Mouse (Mus musculus) midbrain, embryonic 15.5 days (tissue): ENCODE measurements around the gene Zfp536. TPM values are rescaled to one million over a fixed set of nuclear protein-coding genes. Genes with fewer than 3 reads are reported as not detected.

Source experiments
- ATAC-seq: fragments of 200-750 bp; cut with Nextera tagmentation; replicated peaks from 2 replicates; pipeline ENCODE4 v1.8.0; 2017; ENCODE audit warnings: moderate TSS enrichment
- H3K27ac ChIP-seq: fragments of 300-500 bp; sonication (generic); 2 replicates; pipeline ENCODE4 v1.5.1; 2015; ENCODE audit warnings: mild to moderate bottlenecking, inconsistent platforms
- H3K27me3 ChIP-seq: fragments of 300-500 bp; sonication (generic); replicated peaks from 2 replicates; pipeline ENCODE4 v1.6.1; 2015; ENCODE audit warnings: inconsistent platforms
- H3K36me3 ChIP-seq: fragments of 300-500 bp; sonication (generic); replicated peaks from 2 replicates; pipeline ENCODE4 v1.6.1; 2015; ENCODE audit warnings: inconsistent platforms
- H3K4me1 ChIP-seq: fragments of 300-500 bp; sonication (generic); 2 replicates; pipeline ENCODE4 v1.6.1; 2015; ENCODE audit warnings: inconsistent platforms
- H3K4me2 ChIP-seq: fragments of 300-500 bp; sonication (generic); 2 replicates; pipeline ENCODE4 v1.6.1; 2015; ENCODE audit warnings: inconsistent platforms, mild to moderate bottlenecking, moderate library complexity
- H3K4me3 ChIP-seq: fragments of 300-500 bp; sonication (generic); 2 replicates; pipeline ENCODE4 v1.5.1; 2015; ENCODE audit warnings: mild to moderate bottlenecking, inconsistent platforms
- H3K9ac ChIP-seq: fragments of 300-500 bp; sonication (generic); 2 replicates; pipeline ENCODE4 v1.6.1; 2015; ENCODE audit warnings: mild to moderate bottlenecking, inconsistent platforms
- H3K9me3 ChIP-seq: fragments of 300-500 bp; sonication (generic); 2 replicates; pipeline ENCODE4 v1.6.1; 2016; ENCODE audit warnings: inconsistent platforms
- WGBS: fragments of 180-500 bp; shearing (Covaris S2); methylation state at CpG from one replicate; pipeline ENCODE4 v1.1.7; 2015; ENCODE audit warnings: mixed read lengths; 5-methylcytosine and 5-hydroxymethylcytosine counted together
- polyA plus RNA-seq: library from polyadenylated mRNA; unstranded; fragments of >200 nt; fragmentation: Nextera tagmentation; extraction: Ambion mirVana; gene quantifications from 2 replicates; pipeline ENCODE4 v1.2.1, GENCODE M21; 2015

Zfp536 gene
- polyA plus RNA-seq, 1 experiment from 2014 or later, result 36.7 TPM

DNA sequence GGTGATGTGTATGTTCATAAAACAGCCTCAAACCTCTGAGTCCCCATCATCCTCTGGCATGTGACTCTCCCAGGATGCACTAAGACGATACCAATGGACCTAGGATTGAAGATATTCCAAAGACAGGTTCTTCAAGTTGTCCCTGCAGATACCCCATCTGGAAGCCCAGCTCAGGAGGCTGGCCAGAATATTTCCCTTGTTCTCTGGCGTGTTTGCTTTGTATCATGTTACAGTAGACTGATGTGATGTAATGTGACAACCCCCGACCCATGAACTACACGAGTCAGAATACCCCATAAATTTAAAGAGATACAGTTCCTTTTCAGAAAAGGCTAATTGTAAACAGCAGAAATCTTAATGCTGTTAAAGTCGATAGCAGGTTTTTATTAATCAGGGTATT is 192.9 kb downstream of the Zfp536 start:
- Histone ChIP-seq H3K27me3 (no peaks in the 10 kb centered on the region), H3K9me3 (no peaks in the 10 kb centered on the region), H3K9ac (no peak overlapping the region), H3K27ac (no peak overlapping the region), H3K36me3 (no peaks in the 10 kb centered on the region), H3K4me1 (no peaks in the 10 kb centered on the region), H3K4me3 (no peak overlapping the region), H3K4me2 (no peak overlapping the region)
- 74% methylated on average over 5 of the region's 5 CpGs for WGBS
- ATAC-seq, result no peak

DNA sequence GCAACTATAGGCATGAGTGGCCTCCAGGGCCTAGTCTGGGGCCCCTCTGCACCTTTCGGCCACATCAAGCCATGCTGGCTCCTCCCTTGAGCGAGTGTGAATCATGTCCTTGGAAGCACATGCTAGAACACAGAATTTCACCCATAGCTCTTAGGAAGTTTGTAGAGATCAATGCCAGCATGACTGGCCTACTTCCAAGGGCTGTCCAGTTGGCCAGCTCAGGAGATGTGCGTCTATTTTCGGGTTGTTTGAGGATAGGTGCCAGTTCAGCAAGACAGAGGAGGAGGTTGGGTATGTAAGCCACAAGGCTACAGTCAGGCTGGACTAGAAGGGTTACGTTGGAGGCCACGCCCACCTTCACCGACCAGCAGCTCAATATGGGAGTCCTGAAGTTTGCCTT is 201.4 kb downstream of the Zfp536 start:
- ATAC-seq, result no peak
- Histone ChIP-seq H3K4me1 (peaks cover 3% of the 10 kb centered on the region; the same call in 1 of the 2 replicates), H3K27ac (no peak overlapping the region), H3K36me3 (no peaks in the 10 kb centered on the region), H3K4me2 (no peak overlapping the region), H3K9ac (no peak overlapping the region), H3K4me3 (no peak overlapping the region), H3K27me3 (no peaks in the 10 kb centered on the region), H3K9me3 (no peaks in the 10 kb centered on the region)
- WGBS, result 93% methylated on average over 7 of the region's 7 CpGs

- no peak for ATAC-seq
- 80% methylated on average over 31 of the region's 31 CpGs for WGBS
These were observed 204.5 kb downstream of the Zfp536 start for GRCm38 (mm10) chr7:37568811-37569500.

GRCm38 (mm10) chr7:37568041-37568440 is 205.4 kb downstream of the Zfp536 start:
- no peak overlapping the region for H3K4me3 ChIP-seq
- WGBS, result 71% methylated on average over 14 of the region's 14 CpGs

More at GRCm38 (mm10) chr7:37568811-37569500, 204.5 kb downstream of the Zfp536 start:
- Histone ChIP-seq H3K9me3 (no peaks in the 10 kb centered on the region), H3K4me1 (peaks cover 31% of the 10 kb centered on the region), H3K27ac (no peak overlapping the region), H3K36me3 (no peaks in the 10 kb centered on the region), H3K27me3 (no peaks in the 10 kb centered on the region), H3K4me2 (no peak overlapping the region), H3K9ac (no peak overlapping the region), H3K4me3 (no peak overlapping the region)

DNA sequence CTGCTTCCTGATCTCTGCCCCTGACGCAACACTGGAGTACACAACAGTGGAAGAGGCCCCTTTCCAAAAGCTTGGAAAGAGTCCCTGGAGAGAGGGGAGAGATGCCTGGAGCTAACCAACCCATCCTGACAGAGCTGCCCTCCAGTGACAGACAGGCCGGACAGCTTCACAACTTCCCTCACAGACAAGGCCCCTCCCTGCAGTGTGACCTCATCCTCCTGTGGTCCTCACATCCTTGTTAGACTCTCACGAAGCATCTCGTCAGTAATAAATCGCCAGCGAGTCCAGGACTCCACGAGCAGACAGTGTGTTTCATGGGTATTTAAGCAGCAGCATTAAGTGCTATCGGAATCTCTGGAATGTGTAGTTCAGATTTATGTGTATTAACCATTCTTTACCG is 207.4 kb downstream of the Zfp536 start:
- no peaks in the 10 kb centered on the region for H3K27me3 ChIP-seq
- peaks cover 51% of the 10 kb centered on the region for H3K4me1 ChIP-seq
- no peak overlapping the region for H3K4me3 ChIP-seq
- H3K9me3 ChIP-seq, result no peaks in the 10 kb centered on the region
- 8% methylated on average over 9 of the region's 9 CpGs for WGBS
- H3K4me2 ChIP-seq, result peak overlapping the region; percentile 11; the same call in 1 of the 2 replicates
- 0 out of 2 replicates have a peak, but pooled peaks have one; percentile 14 for ATAC-seq
- peak overlapping the region; percentile 23; the same call in 1 of the 2 replicates for H3K27ac ChIP-seq
- H3K36me3 ChIP-seq, result no peaks in the 10 kb centered on the region
- H3K9ac ChIP-seq, result no peak overlapping the region

More at GRCm38 (mm10) chr7:37568041-37568440, 205.4 kb downstream of the Zfp536 start:
- H3K9me3 ChIP-seq, result no peaks in the 10 kb centered on the region
- H3K27ac ChIP-seq, result no peak overlapping the region
- H3K27me3 ChIP-seq, result no peaks in the 10 kb centered on the region
- peaks cover 38% of the 10 kb centered on the region for H3K4me1 ChIP-seq
- no peak overlapping the region for H3K9ac ChIP-seq
- ATAC-seq, result no peak
- no peaks in the 10 kb centered on the region for H3K36me3 ChIP-seq
- no peak overlapping the region for H3K4me2 ChIP-seq

DNA sequence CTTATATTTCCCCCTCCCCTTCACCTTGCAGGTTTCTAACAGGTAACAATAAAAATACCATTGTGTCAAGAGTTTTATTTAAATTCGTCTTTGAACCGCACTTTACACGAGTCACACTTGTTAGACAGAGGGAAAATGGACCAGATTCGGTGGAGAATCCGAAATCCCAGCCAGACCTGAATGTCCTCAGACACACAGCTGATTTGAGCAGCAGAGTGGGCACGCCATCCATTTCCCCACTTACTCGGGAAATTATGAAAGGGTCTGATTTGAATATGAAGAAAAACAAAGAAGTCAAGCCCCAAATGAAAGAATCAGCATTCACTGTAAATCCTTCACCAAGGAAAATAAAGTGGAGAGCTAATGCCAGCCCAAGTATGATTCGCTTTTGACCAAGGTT is 208.1 kb downstream of the Zfp536 start:
- Histone ChIP-seq H3K27me3 (no peaks in the 10 kb centered on the region), H3K4me1 (peaks cover 51% of the 10 kb centered on the region), H3K27ac (peak overlapping the region; percentile 23; the same call in 1 of the 2 replicates), H3K4me2 (no peak overlapping the region), H3K4me3 (no peak overlapping the region), H3K36me3 (no peaks in the 10 kb centered on the region), H3K9ac (no peak overlapping the region), H3K9me3 (no peaks in the 10 kb centered on the region)
- WGBS, result 30% methylated on average over 8 of the region's 8 CpGs
- no peak for ATAC-seq

DNA sequence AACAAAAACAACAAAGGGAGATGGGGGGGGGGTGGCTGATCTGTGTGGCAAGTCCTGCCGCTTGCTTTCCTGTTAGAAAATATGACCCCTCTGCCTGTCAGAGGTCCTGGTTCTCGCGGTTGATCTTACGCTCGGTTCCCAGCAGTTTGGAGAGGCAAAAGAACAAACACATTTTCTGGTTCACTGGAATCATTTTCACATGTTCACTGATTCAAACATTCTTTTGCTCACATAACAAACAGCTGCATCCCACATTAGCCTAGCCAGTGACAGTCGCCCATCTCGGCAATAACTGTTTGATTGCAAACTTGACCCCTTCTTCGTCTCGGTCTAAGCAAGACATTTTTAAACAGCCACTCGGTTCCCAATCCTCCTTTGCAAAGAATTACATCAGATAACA is 208.8 kb downstream of the Zfp536 start:
- ATAC-seq, result no peak
- peak overlapping the region; percentile 51; the same call in 1 of the 2 replicates for H3K27ac ChIP-seq
- H3K4me1 ChIP-seq, result peaks cover 51% of the 10 kb centered on the region
- no peaks in the 10 kb centered on the region for H3K27me3 ChIP-seq
- WGBS, result 8% methylated on average over 10 of the region's 10 CpGs
- H3K9me3 ChIP-seq, result no peaks in the 10 kb centered on the region
- no peak overlapping the region for H3K4me3 ChIP-seq
- H3K36me3 ChIP-seq, result no peaks in the 10 kb centered on the region
- no peak overlapping the region for H3K9ac ChIP-seq
- H3K4me2 ChIP-seq, result peak overlapping the region; percentile 12; the same call in 1 of the 2 replicates

- 11% methylated on average over 6 of the region's 6 CpGs for WGBS
- Histone ChIP-seq H3K27ac (peak overlapping the region; percentile 62), H3K4me1 (peaks cover 51% of the 10 kb centered on the region), H3K9me3 (no peaks in the 10 kb centered on the region), H3K27me3 (no peaks in the 10 kb centered on the region), H3K9ac (no peak overlapping the region), H3K4me2 (peak overlapping the region; percentile 12; the same call in 1 of the 2 replicates), H3K4me3 (no peak overlapping the region), H3K36me3 (no peaks in the 10 kb centered on the region)
- no peak for ATAC-seq
These were observed 209.5 kb downstream of the Zfp536 start for GRCm38 (mm10) chr7:37563831-37564400.

GRCm38 (mm10) chr7:37563171-37563574 is 210.3 kb downstream of the Zfp536 start:
- Histone ChIP-seq H3K36me3 (no peaks in the 10 kb centered on the region), H3K4me3 (no peak overlapping the region), H3K27me3 (no peaks in the 10 kb centered on the region), H3K4me2 (peak overlapping the region; percentile 38), H3K27ac (peak overlapping the region; percentile 68; the same call in 1 of the 2 replicates), H3K9me3 (no peaks in the 10 kb centered on the region), H3K9ac (no peak overlapping the region), H3K4me1 (peaks cover 48% of the 10 kb centered on the region)
- peak; percentile 51 for ATAC-seq
- WGBS, result 5% methylated on average over 8 of the region's 8 CpGs

GRCm38 (mm10) chr7:37562505-37562904 is 210.9 kb downstream of the Zfp536 start:
- Histone ChIP-seq H3K36me3 (no peaks in the 10 kb centered on the region), H3K4me1 (peaks cover 48% of the 10 kb centered on the region)
- ATAC-seq, result no peak; the same call in 1 of the 2 replicates

DNA sequence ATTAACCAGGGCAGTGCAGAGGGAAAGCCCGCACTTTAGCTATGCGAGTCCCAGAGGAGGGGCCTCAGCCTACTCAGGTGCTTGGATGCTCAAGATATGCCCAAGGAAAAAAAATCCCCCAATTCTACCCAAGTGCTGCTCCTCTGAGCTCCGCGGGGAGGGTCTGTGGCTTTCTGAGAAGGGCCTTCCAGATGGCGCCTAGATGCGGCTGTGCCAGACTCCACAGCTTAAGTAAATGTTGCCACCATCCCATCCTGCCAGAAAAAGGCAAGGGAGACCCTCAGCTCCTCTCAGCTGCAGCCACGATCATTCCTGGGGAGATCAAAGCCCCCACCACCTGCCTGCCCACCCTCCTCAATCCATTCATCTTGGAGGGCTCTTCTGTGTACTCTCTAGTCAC is 212.9 kb downstream of the Zfp536 start:
- peaks cover 37% of the 10 kb centered on the region for H3K4me1 ChIP-seq

More at GRCm38 (mm10) chr7:37562505-37562904, 210.9 kb downstream of the Zfp536 start:
- Histone ChIP-seq H3K27me3 (no peaks in the 10 kb centered on the region), H3K4me2 (peak overlapping the region; percentile 38; the same call in 1 of the 2 replicates), H3K4me3 (no peak overlapping the region), H3K9ac (no peak overlapping the region), H3K27ac (peak overlapping the region; percentile 68), H3K9me3 (no peaks in the 10 kb centered on the region)
- 20% methylated on average over 7 of the region's 7 CpGs for WGBS

GRCm38 (mm10) chr7:37559851-37560250 is 213.6 kb downstream of the Zfp536 start:
- Histone ChIP-seq H3K9me3 (no peaks in the 10 kb centered on the region), H3K27ac (no peak overlapping the region), H3K4me2 (no peak overlapping the region), H3K4me1 (peaks cover 29% of the 10 kb centered on the region), H3K9ac (no peak overlapping the region), H3K36me3 (no peaks in the 10 kb centered on the region), H3K27me3 (no peaks in the 10 kb centered on the region), H3K4me3 (no peak overlapping the region)
- WGBS, result 52% methylated on average over 3 of the region's 3 CpGs
- no peak for ATAC-seq

More for the DNA sequence above, 212.9 kb downstream of the Zfp536 start:
- H3K36me3 ChIP-seq, result no peaks in the 10 kb centered on the region
- no peak overlapping the region for H3K4me2 ChIP-seq
- no peaks in the 10 kb centered on the region for H3K27me3 ChIP-seq
- 74% methylated on average over 7 of the region's 7 CpGs for WGBS
- no peak for ATAC-seq
- no peak overlapping the region for H3K4me3 ChIP-seq
- no peak overlapping the region for H3K9ac ChIP-seq
- no peak overlapping the region for H3K27ac ChIP-seq
- no peaks in the 10 kb centered on the region for H3K9me3 ChIP-seq
